Mouse (Mus musculus): ENCODE measurements at regions not wholly inside any gene's neighbourhood (a gene's known extent, or its start where the extent isn't known, plus 50 kb on each side); places are given as distances from the start of the nearest gene placed in this dataset.

DNA sequence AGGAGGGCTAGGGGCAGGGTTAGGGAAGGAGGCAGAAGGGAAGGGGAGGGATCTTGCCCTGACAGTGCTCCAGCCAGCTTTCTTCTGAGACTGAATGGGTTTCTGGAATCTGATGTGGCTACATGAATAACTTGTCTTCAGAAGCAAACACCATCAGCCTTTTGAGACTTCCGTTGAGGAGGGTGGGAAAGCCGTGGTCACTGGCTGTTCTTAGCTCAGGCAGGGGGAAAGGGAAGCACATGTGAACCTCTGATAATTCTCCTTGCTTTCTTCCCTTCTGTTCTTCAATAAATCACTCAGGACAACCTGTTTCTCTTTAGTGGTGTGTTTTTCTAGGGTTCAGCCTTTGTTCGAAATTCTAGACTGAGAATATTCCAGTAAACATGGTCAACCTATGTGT, 148.9 kb downstream of the Bcl11a start:
- Histone ChIP-seq H3K4me3 (replicated peaks; ENCODE audit: low read length) (no peak overlapping the region), H3K9me3 (replicated peaks; ENCODE audit: control insufficient read depth, low read length) (no peaks in the 10 kb centered on the region), H3K27me3 (ENCODE audit: control insufficient read depth, insufficient read depth, low read length) (no peaks in the 10 kb centered on the region), H3K36me3 (ENCODE audit: control insufficient read depth, insufficient read depth, low read length) (no peaks in the 10 kb centered on the region), H3K27ac (ENCODE audit: low read length) (no peak overlapping the region), H3K4me2 (ENCODE audit: low read depth, low read length) (no peak overlapping the region), H3K4me1 (ENCODE audit: control insufficient read depth, insufficient read depth, low read length) (no peaks in the 10 kb centered on the region), H3K9ac (ENCODE audit: low read length) (no peak overlapping the region)
- no peak for ATAC-seq (ENCODE audit: insufficient read depth, low FRiP score)
- 55% methylated on average over 3 of the region's 3 CpGs for WGBS

DNA sequence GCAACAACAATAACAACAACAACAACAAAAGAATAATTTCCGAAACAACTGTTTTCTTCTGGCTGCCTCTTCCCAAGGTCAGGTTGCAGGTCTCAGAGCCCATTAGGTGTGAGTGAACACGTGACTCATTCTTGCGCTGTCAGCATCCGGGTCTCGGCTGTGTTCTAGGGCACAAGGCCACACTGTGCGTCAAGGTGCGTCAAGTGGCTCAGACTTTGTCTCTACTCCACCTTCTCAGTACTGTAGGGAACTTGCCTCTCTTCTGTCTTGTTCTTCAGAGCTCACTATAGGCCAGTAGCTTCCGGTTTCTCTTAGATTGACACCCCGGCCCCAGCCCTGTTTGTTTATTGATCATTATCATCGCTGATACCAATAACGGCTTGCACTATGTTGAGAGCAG, 155.5 kb downstream of the Bcl11a start:
- Histone ChIP-seq H3K36me3 (ENCODE audit: control insufficient read depth, insufficient read depth, low read length) (no peaks in the 10 kb centered on the region), H3K27me3 (ENCODE audit: control insufficient read depth, insufficient read depth, low read length) (no peaks in the 10 kb centered on the region), H3K4me1 (ENCODE audit: control insufficient read depth, insufficient read depth, low read length) (no peaks in the 10 kb centered on the region), H3K4me3 (replicated peaks; ENCODE audit: low read length) (no peak overlapping the region), H3K4me2 (ENCODE audit: low read depth, low read length) (no peak overlapping the region), H3K9me3 (replicated peaks; ENCODE audit: control insufficient read depth, low read length) (no peaks in the 10 kb centered on the region), H3K9ac (ENCODE audit: low read length) (no peak overlapping the region), H3K27ac (ENCODE audit: low read length) (no peak overlapping the region)
- no peak for ATAC-seq (ENCODE audit: insufficient read depth, low FRiP score)
- WGBS: 63% methylated on average over 11 of the region's 11 CpGs

DNA sequence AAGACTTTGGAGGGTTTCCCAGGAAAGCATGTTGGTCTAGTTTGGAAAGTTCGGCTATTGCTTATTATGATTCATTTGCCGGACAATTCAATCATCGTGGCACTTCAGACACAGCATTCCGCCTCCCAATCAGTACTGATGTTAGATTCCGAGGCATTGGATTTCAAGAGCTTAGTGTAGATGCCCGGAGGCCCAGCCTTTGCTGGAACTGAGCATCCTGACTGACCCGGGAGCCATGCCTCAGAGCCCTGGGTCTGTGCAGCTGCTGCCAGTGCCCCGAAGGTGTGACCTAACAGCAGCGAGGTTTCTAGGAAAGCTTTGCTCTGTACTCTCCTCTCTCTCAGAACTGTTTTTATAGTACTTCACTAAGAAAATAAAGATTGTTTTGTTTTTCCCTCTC, 156.0 kb downstream of the Bcl11a start:
- H3K9ac ChIP-seq (ENCODE audit: low read length): no peak overlapping the region
- no peaks in the 10 kb centered on the region for H3K4me1 ChIP-seq (ENCODE audit: control insufficient read depth, insufficient read depth, low read length)
- no peak for ATAC-seq (ENCODE audit: insufficient read depth, low FRiP score)
- H3K4me2 ChIP-seq (ENCODE audit: low read depth, low read length): no peak overlapping the region
- WGBS: 42% methylated on average over 9 of the region's 9 CpGs
- H3K36me3 ChIP-seq (ENCODE audit: control insufficient read depth, insufficient read depth, low read length): no peaks in the 10 kb centered on the region
- H3K27me3 ChIP-seq (ENCODE audit: control insufficient read depth, insufficient read depth, low read length): no peaks in the 10 kb centered on the region
- no peak overlapping the region for H3K4me3 ChIP-seq (replicated peaks; ENCODE audit: low read length)
- H3K9me3 ChIP-seq (replicated peaks; ENCODE audit: control insufficient read depth, low read length): no peaks in the 10 kb centered on the region
- H3K27ac ChIP-seq (ENCODE audit: low read length): no peak overlapping the region

DNA sequence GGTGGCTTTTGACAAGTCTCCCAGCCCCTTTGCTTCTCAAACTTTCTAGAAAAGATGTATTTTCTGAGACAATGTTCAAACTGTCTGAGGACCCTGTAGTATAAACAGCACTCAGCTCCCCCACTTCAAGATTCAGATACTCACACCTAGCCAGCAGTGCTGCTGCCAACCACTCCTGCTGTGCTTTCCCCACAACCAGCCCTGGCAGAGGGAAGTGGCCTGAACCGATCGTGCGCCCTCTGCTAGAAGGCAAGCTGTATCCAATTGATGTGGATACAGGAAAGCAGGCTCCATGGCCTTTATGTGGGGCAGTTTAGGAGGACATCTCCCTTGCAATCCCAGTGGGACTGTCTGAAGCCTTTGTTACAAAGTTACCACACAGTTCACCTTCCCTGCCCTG, 156.6 kb downstream of the Bcl11a start:
- H3K9ac ChIP-seq (ENCODE audit: low read length): no peak overlapping the region
- 65% methylated on average over 3 of the region's 3 CpGs for WGBS
- H3K36me3 ChIP-seq (ENCODE audit: control insufficient read depth, insufficient read depth, low read length): no peaks in the 10 kb centered on the region
- no peaks in the 10 kb centered on the region for H3K27me3 ChIP-seq (ENCODE audit: control insufficient read depth, insufficient read depth, low read length)
- no peaks in the 10 kb centered on the region for H3K9me3 ChIP-seq (replicated peaks; ENCODE audit: control insufficient read depth, low read length)
- H3K4me3 ChIP-seq (replicated peaks; ENCODE audit: low read length): no peak overlapping the region
- no peaks in the 10 kb centered on the region for H3K4me1 ChIP-seq (ENCODE audit: control insufficient read depth, insufficient read depth, low read length)
- no peak overlapping the region for H3K4me2 ChIP-seq (ENCODE audit: low read depth, low read length)
- no peak overlapping the region for H3K27ac ChIP-seq (ENCODE audit: low read length)
- no peak for ATAC-seq (ENCODE audit: insufficient read depth, low FRiP score)

DNA sequence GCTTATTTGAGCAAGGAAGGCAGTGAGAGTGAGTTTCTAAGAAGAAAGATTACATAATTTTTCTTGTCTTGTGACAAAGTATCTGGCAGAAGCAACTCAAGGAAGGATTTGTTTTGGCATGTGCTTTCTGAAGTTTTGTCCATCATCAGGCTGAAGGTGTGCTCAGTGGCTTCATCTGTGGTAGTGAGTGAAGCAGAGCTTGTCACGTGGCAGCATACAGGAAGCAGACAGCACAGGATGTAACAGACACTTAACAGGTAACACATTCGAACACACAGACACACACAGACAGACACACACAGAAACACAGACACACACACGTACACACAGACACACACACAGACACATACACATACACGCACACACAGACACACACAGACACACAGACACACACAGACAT, 157.5 kb downstream of the Bcl11a start:
- Histone ChIP-seq H3K9ac (ENCODE audit: low read length) (no peak overlapping the region), H3K36me3 (ENCODE audit: control insufficient read depth, insufficient read depth, low read length) (no peaks in the 10 kb centered on the region), H3K4me1 (ENCODE audit: control insufficient read depth, insufficient read depth, low read length) (no peaks in the 10 kb centered on the region), H3K4me2 (ENCODE audit: low read depth, low read length) (no peak overlapping the region), H3K9me3 (replicated peaks; ENCODE audit: control insufficient read depth, low read length) (no peaks in the 10 kb centered on the region), H3K4me3 (replicated peaks; ENCODE audit: low read length) (no peak overlapping the region), H3K27me3 (ENCODE audit: control insufficient read depth, insufficient read depth, low read length) (no peaks in the 10 kb centered on the region), H3K27ac (ENCODE audit: low read length) (no peak overlapping the region)
- 73% methylated on average over 4 of the region's 4 CpGs for WGBS
- ATAC-seq (ENCODE audit: insufficient read depth, low FRiP score): no peak

DNA sequence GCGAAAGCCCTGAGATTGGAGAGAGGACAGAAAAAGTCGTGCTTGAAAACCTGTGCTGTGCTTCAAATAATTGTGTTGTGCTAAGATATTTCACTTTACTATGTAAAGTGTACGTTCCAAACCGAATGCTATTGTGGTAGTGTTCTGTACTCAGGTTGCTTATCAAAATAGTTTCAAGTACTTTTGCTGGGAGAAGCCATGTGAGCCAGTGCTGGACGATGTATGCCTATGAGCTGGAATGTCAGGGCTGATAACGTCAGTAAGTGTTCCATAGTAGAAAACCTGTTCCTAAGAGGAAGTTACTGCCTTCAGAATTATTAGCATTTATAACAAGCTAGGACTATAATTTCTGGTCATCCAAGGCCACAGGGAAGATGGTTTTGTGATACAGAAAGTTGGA, 161.8 kb downstream of the Bcl11a start:
- 67% methylated on average over 6 of the region's 6 CpGs for WGBS
- no peaks in the 10 kb centered on the region for H3K36me3 ChIP-seq (ENCODE audit: control insufficient read depth, insufficient read depth, low read length)
- H3K4me2 ChIP-seq (ENCODE audit: low read depth, low read length): no peak overlapping the region
- no peak for ATAC-seq (ENCODE audit: insufficient read depth, low FRiP score)
- no peak overlapping the region for H3K9ac ChIP-seq (ENCODE audit: low read length)
- peaks cover 12% of the 10 kb centered on the region; the same call in 1 of the 2 replicates for H3K4me1 ChIP-seq (ENCODE audit: control insufficient read depth, insufficient read depth, low read length)
- H3K27ac ChIP-seq (ENCODE audit: low read length): no peak overlapping the region
- H3K9me3 ChIP-seq (replicated peaks; ENCODE audit: control insufficient read depth, low read length): no peaks in the 10 kb centered on the region
- no peak overlapping the region for H3K4me3 ChIP-seq (replicated peaks; ENCODE audit: low read length)
- no peaks in the 10 kb centered on the region for H3K27me3 ChIP-seq (ENCODE audit: control insufficient read depth, insufficient read depth, low read length)

DNA sequence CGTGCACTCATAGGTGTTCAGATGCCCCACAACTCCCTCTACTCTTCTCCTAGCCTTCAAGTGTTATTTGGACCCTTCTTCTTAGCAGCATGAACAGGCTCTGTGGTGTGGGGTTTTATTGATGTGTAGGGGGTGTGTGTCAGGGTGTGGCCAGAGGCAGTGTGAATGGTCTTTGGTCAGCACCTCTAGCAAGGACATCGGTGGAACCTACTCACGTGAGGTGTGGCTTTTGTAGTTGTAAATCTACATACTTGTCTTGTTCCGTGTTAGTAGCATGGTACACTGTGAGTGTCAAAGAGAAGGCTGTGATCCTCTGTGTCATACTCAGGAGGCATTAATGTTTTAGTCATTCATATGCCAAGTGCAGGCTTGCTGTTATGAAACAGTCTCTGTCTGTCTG, 164.2 kb downstream of the Bcl11a start:
- Histone ChIP-seq H3K9me3 (replicated peaks; ENCODE audit: control insufficient read depth, low read length) (no peaks in the 10 kb centered on the region), H3K27ac (ENCODE audit: low read length) (no peak overlapping the region), H3K27me3 (ENCODE audit: control insufficient read depth, insufficient read depth, low read length) (no peaks in the 10 kb centered on the region), H3K4me3 (replicated peaks; ENCODE audit: low read length) (no peak overlapping the region), H3K4me1 (ENCODE audit: control insufficient read depth, insufficient read depth, low read length) (peaks cover 12% of the 10 kb centered on the region; the same call in 1 of the 2 replicates), H3K9ac (ENCODE audit: low read length) (no peak overlapping the region), H3K36me3 (ENCODE audit: control insufficient read depth, insufficient read depth, low read length) (no peaks in the 10 kb centered on the region), H3K4me2 (ENCODE audit: low read depth, low read length) (no peak overlapping the region)
- 67% methylated on average over 4 of the region's 4 CpGs for WGBS
- ATAC-seq (ENCODE audit: insufficient read depth, low FRiP score): no peak

DNA sequence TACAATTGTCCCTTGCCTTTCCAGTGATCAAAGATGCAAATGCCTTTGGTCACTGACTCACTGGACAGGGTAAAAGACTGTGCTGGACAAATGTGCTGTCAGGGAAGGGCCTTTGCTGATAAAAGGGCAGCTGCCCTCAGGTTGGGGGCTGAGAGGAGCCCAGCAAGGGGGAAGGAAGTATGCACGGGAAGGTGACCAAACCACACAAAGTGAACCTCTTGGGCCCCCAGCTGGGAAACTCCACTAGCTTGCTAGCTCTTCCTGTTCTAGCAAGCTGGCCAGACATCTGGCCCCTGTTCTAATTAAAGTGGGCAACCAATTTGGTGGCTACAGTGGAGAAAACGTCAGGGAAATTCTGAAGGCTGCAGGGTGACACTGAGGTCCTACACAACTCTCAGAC, 165.0 kb downstream of the Bcl11a start:
- peaks cover 12% of the 10 kb centered on the region; the same call in 1 of the 2 replicates for H3K4me1 ChIP-seq (ENCODE audit: control insufficient read depth, insufficient read depth, low read length)
- ATAC-seq (ENCODE audit: insufficient read depth, low FRiP score): no peak
- 24% methylated on average over 2 of the region's 2 CpGs for WGBS
- H3K9me3 ChIP-seq (replicated peaks; ENCODE audit: control insufficient read depth, low read length): no peaks in the 10 kb centered on the region
- H3K27ac ChIP-seq (ENCODE audit: low read length): no peak overlapping the region
- no peak overlapping the region for H3K4me3 ChIP-seq (replicated peaks; ENCODE audit: low read length)
- no peaks in the 10 kb centered on the region for H3K36me3 ChIP-seq (ENCODE audit: control insufficient read depth, insufficient read depth, low read length)
- no peak overlapping the region for H3K4me2 ChIP-seq (ENCODE audit: low read depth, low read length)
- H3K27me3 ChIP-seq (ENCODE audit: control insufficient read depth, insufficient read depth, low read length): no peaks in the 10 kb centered on the region
- no peak overlapping the region for H3K9ac ChIP-seq (ENCODE audit: low read length)

DNA sequence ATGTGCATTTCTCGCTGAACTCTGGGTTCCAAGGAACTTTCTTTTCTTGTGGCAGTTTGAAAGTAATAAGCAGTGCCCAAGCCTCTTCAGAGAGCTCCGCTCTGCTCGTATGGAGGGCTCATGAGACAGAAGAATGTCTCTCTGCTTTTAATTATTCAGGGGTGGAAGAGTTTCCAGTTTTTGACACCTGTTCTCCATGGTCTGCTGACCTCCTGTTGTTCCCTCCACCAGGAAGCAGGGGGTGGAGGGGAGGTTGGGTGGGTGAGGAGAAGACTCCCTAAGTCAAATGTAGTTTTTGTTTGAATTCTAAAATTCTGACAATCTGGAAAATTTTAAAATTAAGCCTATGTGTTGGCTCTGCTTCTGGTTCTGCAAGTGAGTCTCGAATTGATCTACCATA, 167.5 kb downstream of the Bcl11a start:
- Histone ChIP-seq H3K36me3 (ENCODE audit: control insufficient read depth, insufficient read depth, low read length) (no peaks in the 10 kb centered on the region), H3K9ac (ENCODE audit: low read length) (no peak overlapping the region), H3K4me1 (ENCODE audit: control insufficient read depth, insufficient read depth, low read length) (peaks cover 12% of the 10 kb centered on the region; the same call in 1 of the 2 replicates), H3K9me3 (replicated peaks; ENCODE audit: control insufficient read depth, low read length) (no peaks in the 10 kb centered on the region), H3K4me2 (ENCODE audit: low read depth, low read length) (no peak overlapping the region), H3K27me3 (ENCODE audit: control insufficient read depth, insufficient read depth, low read length) (no peaks in the 10 kb centered on the region), H3K27ac (ENCODE audit: low read length) (no peak overlapping the region), H3K4me3 (replicated peaks; ENCODE audit: low read length) (no peak overlapping the region)
- no peak for ATAC-seq (ENCODE audit: insufficient read depth, low FRiP score)
- WGBS: 82% methylated on average over 4 of the region's 4 CpGs

DNA sequence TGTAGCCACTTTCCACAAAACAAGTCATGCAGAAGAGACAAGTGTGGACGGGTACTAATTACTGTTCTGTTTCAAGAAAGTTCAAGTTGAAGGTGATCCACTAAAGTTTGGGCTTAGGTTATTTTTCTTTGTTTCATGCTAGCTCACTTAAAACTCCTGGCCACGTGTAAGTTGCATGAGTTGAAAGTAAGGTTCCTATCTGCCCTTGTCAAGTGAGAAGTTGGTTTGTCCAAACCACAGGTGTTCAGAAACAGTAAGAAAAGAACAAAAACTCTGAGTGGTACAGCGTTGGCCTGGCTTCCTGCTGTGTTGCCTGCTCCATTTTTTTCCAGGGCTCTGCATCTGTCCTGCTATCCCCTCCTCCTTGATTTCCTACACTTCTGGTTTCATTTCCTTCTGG, 168.5 kb downstream of the Bcl11a start:
- Histone ChIP-seq H3K4me1 (ENCODE audit: control insufficient read depth, insufficient read depth, low read length) (peaks cover 12% of the 10 kb centered on the region; the same call in 1 of the 2 replicates), H3K4me3 (replicated peaks; ENCODE audit: low read length) (no peak overlapping the region), H3K9me3 (replicated peaks; ENCODE audit: control insufficient read depth, low read length) (no peaks in the 10 kb centered on the region), H3K27ac (ENCODE audit: low read length) (no peak overlapping the region), H3K9ac (ENCODE audit: low read length) (no peak overlapping the region), H3K27me3 (ENCODE audit: control insufficient read depth, insufficient read depth, low read length) (no peaks in the 10 kb centered on the region), H3K36me3 (ENCODE audit: control insufficient read depth, insufficient read depth, low read length) (no peaks in the 10 kb centered on the region), H3K4me2 (ENCODE audit: low read depth, low read length) (no peak overlapping the region)
- 77% methylated on average over 3 of the region's 3 CpGs for WGBS
- ATAC-seq (ENCODE audit: insufficient read depth, low FRiP score): no peak
